Mouse (Mus musculus): ENCODE data around the gene Timm29.

DNA sequence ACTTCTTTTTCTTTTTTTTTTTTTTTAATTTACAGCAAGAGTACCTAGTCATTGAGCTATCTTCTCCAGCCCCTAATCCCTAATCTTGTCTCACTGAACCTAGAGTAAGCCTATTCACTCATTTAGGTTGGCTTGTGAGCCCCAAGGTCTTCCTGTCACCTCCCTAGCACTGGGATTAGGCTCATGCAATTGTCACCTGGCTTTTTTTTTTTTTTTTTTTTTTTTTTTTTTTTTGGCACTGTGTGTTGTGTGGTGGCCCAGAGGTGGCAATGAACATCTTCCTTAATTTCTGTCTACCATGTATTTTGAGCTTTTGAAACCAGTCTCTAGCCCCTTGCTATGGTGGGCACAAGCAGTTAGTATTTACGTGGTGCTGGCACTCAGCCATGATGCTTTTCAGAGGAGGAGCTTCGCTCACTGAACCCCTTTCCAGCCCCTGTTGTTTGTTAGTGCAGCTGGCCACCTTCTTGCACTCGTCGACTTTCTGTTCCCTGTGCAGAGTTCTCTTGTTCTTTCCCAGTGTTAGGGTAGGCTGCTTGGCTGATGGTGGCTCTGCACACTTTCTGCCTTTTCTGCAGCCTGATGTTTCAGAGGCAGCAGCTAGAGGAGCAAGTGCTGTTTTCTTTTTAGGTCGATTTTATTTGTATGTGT lies 34.7 kb downstream of the Timm29 start:
- TF ChIP-seq CTCF (IDR thresholded peaks at IDR 0.05; ENCODE audit: control insufficient read depth, insufficient read depth, insufficient replicate concordance, low read depth, low read length) (no peak), POLR2A (IDR thresholded peaks at IDR 0.05; ENCODE audit: control insufficient read depth, low read depth, low read length) (no peak)
